ENCODE assay signal across 8 mouse cellular contexts in genomic region chr15:78899740-78900584, GRCm38 (mm10). TPM values are rescaled to one million over a fixed set of nuclear protein-coding genes. Genes with fewer than 3 reads are reported as not detected.
A peak's percentile ranks its signal among the peaks of the same experiment; 100 is the strongest.
DNase-seq lines count a peak whose midpoint lies in the region; ATAC-seq lines count a peak whose summit lies in the region.

Gene Sh3bp1 (plus strand): TSS chr15:78899768.

- DNase-seq in spleen, adult 18-20 months: peak; percentile 63 to 76
- no peak for DNase-seq in spleen, adult 12 weeks (ENCODE audit: low spot score)
- peak; percentile 83 for DNase-seq in embryo, embryonic 10.5 days (ENCODE audit: low spot score)
- DNase-seq in heart, adult 9 months (ENCODE audit: low spot score in 2 of 2): peak; percentile 60 to 65
- DNase-seq in thymus, postnatal 0 days (ENCODE audit: low spot score): peak; percentile 80

- peak; percentile 58 for ATAC-seq in kidney, embryonic 14.5 days (ENCODE audit: low FRiP score, low TSS enrichment)
- ATAC-seq in liver, embryonic 16.5 days (ENCODE audit: low read depth): peak; percentile 63
- ATAC-seq in neural tube, embryonic 12.5 days (ENCODE audit: low FRiP score, low read depth): peak; percentile 35; the same call in 1 of the 2 replicates

- H3K36me3 ChIP-seq in kidney, embryonic 14.5 days (ENCODE audit: control insufficient read depth, insufficient read depth, low read length): peaks cover 22% of the 10 kb centered on the region
- peaks cover 4% of the 10 kb centered on the region; the same call in 1 of the 2 replicates for H3K36me3 ChIP-seq in liver, embryonic 16.5 days (ENCODE audit: control insufficient read depth, insufficient read depth)
- no peaks in the 10 kb centered on the region; the same call in 1 of the 2 replicates for H3K36me3 ChIP-seq in neural tube, embryonic 12.5 days

- WGBS in kidney, embryonic 14.5 days: under 1% methylated on average over 44 of the region's 47 CpGs
- under 1% methylated on average over 47 of the region's 47 CpGs for WGBS in liver, embryonic 16.5 days (ENCODE audit: insufficient replicate concordance)
- WGBS in neural tube, embryonic 12.5 days: 1% methylated on average over 47 of the region's 47 CpGs

- peak within 1 kb of the TSS; percentile 75 for H3K4me3 ChIP-seq in kidney, embryonic 14.5 days (ENCODE audit: low read length)
- H3K4me3 ChIP-seq in liver, embryonic 16.5 days (ENCODE audit: low read depth, low read length): peak within 1 kb of the TSS; percentile 77
- peak within 1 kb of the TSS; percentile 51 for H3K4me3 ChIP-seq in neural tube, embryonic 12.5 days

- H3K9ac ChIP-seq in kidney, embryonic 14.5 days (ENCODE audit: low read depth, low read length): peak within 1 kb of the TSS; percentile 74
- H3K9ac ChIP-seq in liver, embryonic 16.5 days (ENCODE audit: low read depth, low read length): peak within 1 kb of the TSS; percentile 77
- peak within 1 kb of the TSS; percentile 62 for H3K9ac ChIP-seq in neural tube, embryonic 12.5 days

- H3K9me3 ChIP-seq in kidney, embryonic 14.5 days (ENCODE audit: control insufficient read depth, low read length): no peaks in the 10 kb centered on the region
- no peaks in the 10 kb centered on the region for H3K9me3 ChIP-seq in liver, embryonic 16.5 days (replicated peaks; ENCODE audit: control insufficient read depth, low read length)
- no peaks in the 10 kb centered on the region for H3K9me3 ChIP-seq in neural tube, embryonic 12.5 days

- H3K27ac ChIP-seq in kidney, embryonic 14.5 days (ENCODE audit: low read depth, low read length): peak within 1 kb of the TSS; percentile 65
- H3K27ac ChIP-seq in liver, embryonic 16.5 days (ENCODE audit: low read length): peak within 1 kb of the TSS; percentile 70
- no peak within 1 kb of the TSS for H3K27ac ChIP-seq in neural tube, embryonic 12.5 days

- peak within 1 kb of the TSS; percentile 92 for H3K4me2 ChIP-seq in kidney, embryonic 14.5 days (replicated peaks; ENCODE audit: low read depth, low read length)
- peak within 1 kb of the TSS; percentile 81 for H3K4me2 ChIP-seq in liver, embryonic 16.5 days (ENCODE audit: low read depth, low read length)
- H3K4me2 ChIP-seq in neural tube, embryonic 12.5 days (replicated peaks): peak within 1 kb of the TSS; percentile 94

- no peaks in the 10 kb centered on the region for H3K27me3 ChIP-seq in kidney, embryonic 14.5 days (ENCODE audit: control insufficient read depth, insufficient read depth, low read length)
- H3K27me3 ChIP-seq in liver, embryonic 16.5 days (ENCODE audit: control insufficient read depth, insufficient read depth, low read depth, low read length): no peaks in the 10 kb centered on the region
- peaks cover 22% of the 10 kb centered on the region for H3K27me3 ChIP-seq in neural tube, embryonic 12.5 days (replicated peaks)

- peaks cover 47% of the 10 kb centered on the region for H3K4me1 ChIP-seq in kidney, embryonic 14.5 days (ENCODE audit: control insufficient read depth, insufficient read depth, low read length)
- H3K4me1 ChIP-seq in liver, embryonic 16.5 days (ENCODE audit: control insufficient read depth, low read depth, low read length): peaks cover 67% of the 10 kb centered on the region
- peaks cover 23% of the 10 kb centered on the region; the same call in 1 of the 2 replicates for H3K4me1 ChIP-seq in neural tube, embryonic 12.5 days

RNA-seq across cellular contexts. Expression of gene Sh3bp1, which starts in this region (rescaled TPM):
- polyA plus RNA-seq in kidney, embryonic 14.5 days (2014; fragmentation: Nextera tagmentation; extraction: Ambion mirVana): 32.7 and 38.5 TPM in 2 replicates
- 13.1 and 14.2 TPM in 2 replicates for polyA plus RNA-seq in liver, embryonic 16.5 days (2015; fragmentation: Nextera tagmentation; extraction: Ambion mirVana)
- 9.6 and 10.0 TPM in 2 replicates for polyA plus RNA-seq in neural tube, embryonic 12.5 days (2016; fragmentation: Nextera tagmentation; extraction: Ambion mirVana)
- 27.7 and 39.1 TPM in 2 replicates for polyA plus RNA-seq in thymus, postnatal 0 days (2015; fragmentation: Nextera tagmentation; extraction: Ambion mirVana)
